Mouse (Mus musculus) midbrain, postnatal 0 days (tissue): ENCODE results near the gene Rab11b. TPM values are rescaled to one million over a fixed set of nuclear protein-coding genes. Genes with fewer than 3 reads are reported as not detected.

Experiments used
- ATAC-seq: fragments of 200-750 bp; cut with Nextera tagmentation; 2 replicates; pipeline ENCODE4 v1.8.0; 2017; ENCODE audit warnings: moderate number of reproducible peaks, mild to moderate bottlenecking, moderate TSS enrichment, moderate library complexity; ENCODE audit not compliant: low FRiP score
- DNase-seq: peaks from one replicate; pipeline ENCODE4 v3.0.0-alpha.2; 2015; ENCODE audit warnings: low spot score
- H3K27ac ChIP-seq: fragments of 300-500 bp; sonication (generic); 2 replicates; pipeline ENCODE4 v1.5.1; 2014; ENCODE audit warnings: low read depth, mild to moderate bottlenecking, low read length, mixed read lengths
- H3K27me3 ChIP-seq: fragments of 300-500 bp; sonication (generic); 2 replicates; pipeline ENCODE4 v1.6.1; 2014; ENCODE audit warnings: low read length, control low read depth, mixed read lengths; ENCODE audit not compliant: insufficient read depth
- H3K36me3 ChIP-seq: fragments of 300-500 bp; sonication (generic); 2 replicates; pipeline ENCODE4 v1.6.1; 2014; ENCODE audit warnings: low read length, control low read depth, mixed read lengths; ENCODE audit not compliant: insufficient read depth
- H3K4me1 ChIP-seq: fragments of 300-500 bp; sonication (generic); 2 replicates; pipeline ENCODE4 v1.6.1; 2014; ENCODE audit warnings: mild to moderate bottlenecking, control low read depth, antibody characterized with exemption, low read length, mixed read lengths; ENCODE audit not compliant: insufficient read depth
- H3K4me2 ChIP-seq: fragments of 300-500 bp; sonication (generic); 2 replicates; pipeline ENCODE4 v1.6.1; 2014; ENCODE audit warnings: low read depth, mild to moderate bottlenecking, low read length, mixed read lengths; ENCODE audit not compliant: poor library complexity, severe bottlenecking
- H3K4me3 ChIP-seq: fragments of 300-500 bp; sonication (generic); 2 replicates; pipeline ENCODE4 v1.5.1; 2014; ENCODE audit warnings: low read depth, mild to moderate bottlenecking, low read length, moderate library complexity
- H3K9ac ChIP-seq: fragments of 300-500 bp; sonication (generic); replicated peaks from 2 replicates; pipeline ENCODE4 v1.6.1; 2014; ENCODE audit warnings: mild to moderate bottlenecking, low read length, moderate library complexity, mixed read lengths; ENCODE audit not compliant: poor library complexity, severe bottlenecking
- H3K9me3 ChIP-seq: fragments of 300-500 bp; sonication (generic); 2 replicates; pipeline ENCODE4 v1.6.1; 2016; ENCODE audit warnings: low read length, control low read depth
- CTCF ChIP-seq: IDR thresholded peaks from 2 replicates; pipeline ENCODE4 v1.5.1; 2016; ENCODE audit warnings: antibody characterized with exemption, mild to moderate bottlenecking
- WGBS: fragments of 180-500 bp; shearing (Covaris S2); extraction: QIAGEN DNeasy Blood & Tissue Kit; methylation state at CpG from one replicate; pipeline ENCODE4 v1.1.7; 2014; 5-methylcytosine and 5-hydroxymethylcytosine counted together
- polyA plus RNA-seq: library from polyadenylated mRNA; unstranded; fragments of >200 nt; fragmentation: Nextera tagmentation; extraction: Ambion mirVana; gene quantifications from 2 replicates; pipeline ENCODE4 v1.2.1, GENCODE M21; 2015
- total RNA-seq: library from RNA; depleted of rRNA; stranded (reverse); fragments of >200 nt; gene quantifications from 2 replicates; pipeline ENCODE4 v1.2.3, GENCODE M21; 2014

Gene Rab11b
- total and polyA plus RNA-seq, 2 experiments from 2014 or later = 120 to 607 TPM

- H3K4me1 ChIP-seq = no peaks in the 10 kb centered on the region
- H3K9me3 ChIP-seq = no peaks in the 10 kb centered on the region
- ATAC-seq (no peak), DNase-seq (no peak)
- H3K27ac ChIP-seq = no peak overlapping the region
- WGBS = 100% methylated on average over 1 of the region's 1 CpGs
- no peaks in the 10 kb centered on the region for H3K27me3 ChIP-seq
- H3K4me2 ChIP-seq = no peak overlapping the region
- H3K4me3 ChIP-seq = no peak overlapping the region
- no peak overlapping the region for H3K9ac ChIP-seq
- no peak for TF ChIP-seq CTCF
- 0 out of 2 replicates have a peak, but pooled peaks cover 2% of the 10 kb centered on the region for H3K36me3 ChIP-seq
Observed at GRCm38 (mm10) chr17:33717246-33717645, 43.1 kb downstream of the Rab11b start.

GRCm38 (mm10) chr17:33714779-33715178, 45.6 kb downstream of the Rab11b start:
- Histone ChIP-seq H3K27ac (no peak overlapping the region), H3K9ac (no peak overlapping the region), H3K36me3 (0 out of 2 replicates have a peak, but pooled peaks cover 2% of the 10 kb centered on the region), H3K9me3 (no peaks in the 10 kb centered on the region), H3K4me3 (no peak overlapping the region), H3K4me1 (no peaks in the 10 kb centered on the region), H3K27me3 (no peaks in the 10 kb centered on the region), H3K4me2 (no peak overlapping the region)
- no peak for DNase-seq
- TF ChIP-seq CTCF = no peak
- ATAC-seq = no peak
- 100% methylated on average over 1 of the region's 1 CpGs for WGBS

GRCm38 (mm10) chr17:33713271-33713670, 47.1 kb downstream of the Rab11b start:
- H3K9ac ChIP-seq = no peak overlapping the region
- DNase-seq (no peak), ATAC-seq (no peak)
- TF ChIP-seq CTCF = no peak
- H3K27me3 ChIP-seq = no peaks in the 10 kb centered on the region
- no peak overlapping the region for H3K27ac ChIP-seq
- 82% methylated on average over 5 of the region's 5 CpGs for WGBS
- no peak overlapping the region for H3K4me2 ChIP-seq
- peaks cover 14% of the 10 kb centered on the region; the same call in 1 of the 2 replicates for H3K36me3 ChIP-seq
- no peaks in the 10 kb centered on the region for H3K9me3 ChIP-seq
- H3K4me1 ChIP-seq = no peaks in the 10 kb centered on the region
- H3K4me3 ChIP-seq = no peak overlapping the region

- Histone ChIP-seq H3K9ac (no peak overlapping the region), H3K4me1 (no peaks in the 10 kb centered on the region), H3K36me3 (peaks cover 27% of the 10 kb centered on the region), H3K4me3 (no peak overlapping the region), H3K9me3 (no peaks in the 10 kb centered on the region), H3K4me2 (no peak overlapping the region), H3K27me3 (no peaks in the 10 kb centered on the region), H3K27ac (no peak overlapping the region)
- ATAC-seq (no peak), DNase-seq (no peak)
- WGBS = 87% methylated on average over 3 of the region's 3 CpGs
- no peak for TF ChIP-seq CTCF
Observed at GRCm38 (mm10) chr17:33709834-33710233, 50.5 kb downstream of the Rab11b start.

- DNase-seq = no peak
- H3K9me3 ChIP-seq = no peaks in the 10 kb centered on the region
- H3K9ac ChIP-seq = no peak overlapping the region
- 92% methylated on average over 9 of the region's 9 CpGs for WGBS
- no peak overlapping the region for H3K27ac ChIP-seq
- H3K4me2 ChIP-seq = no peak overlapping the region
- no peak overlapping the region for H3K4me3 ChIP-seq
- ATAC-seq = no peak
- H3K27me3 ChIP-seq = no peaks in the 10 kb centered on the region
- no peaks in the 10 kb centered on the region for H3K4me1 ChIP-seq
- peaks cover 21% of the 10 kb centered on the region for H3K36me3 ChIP-seq
- no peak for TF ChIP-seq CTCF
Observed at GRCm38 (mm10) chr17:33703091-33703490, 57.2 kb downstream of the Rab11b start.

- no peak for DNase-seq
- TF ChIP-seq CTCF = no peak
- no peaks in the 10 kb centered on the region for H3K4me1 ChIP-seq
- no peaks in the 10 kb centered on the region for H3K27me3 ChIP-seq
- no peak for ATAC-seq
- no peak overlapping the region for H3K4me3 ChIP-seq
- WGBS = 77% methylated on average over 1 of the region's 1 CpGs
- no peaks in the 10 kb centered on the region for H3K9me3 ChIP-seq
- H3K4me2 ChIP-seq = no peak overlapping the region
- H3K27ac ChIP-seq = no peak overlapping the region
- peaks cover 23% of the 10 kb centered on the region for H3K36me3 ChIP-seq
- H3K9ac ChIP-seq = no peak overlapping the region
Observed at GRCm38 (mm10) chr17:33702178-33702577, 58.2 kb downstream of the Rab11b start.
